Mouse (Mus musculus): ENCODE measurements around the gene Zbtb3.

- TF ChIP-seq CTCF (IDR thresholded peaks at IDR 0.05; ENCODE audit: control insufficient read depth, insufficient read depth, insufficient read length) = no peak
- TF ChIP-seq MYOD1 (IDR thresholded peaks at IDR 0.05; ENCODE audit: control insufficient read depth, insufficient read length, low read depth) = no peak
- TF ChIP-seq MAX (IDR thresholded peaks at IDR 0.05) = no peak
These were observed 18.1 kb downstream of the Zbtb3 start for GRCm38 (mm10) chr19:8820424-8820956.
